Mouse (Mus musculus) heart, embryonic 10.5 days (tissue): ENCODE data around the gene Zfp36l1. TPM values are rescaled to one million over a fixed set of nuclear protein-coding genes. Genes with fewer than 3 reads are reported as not detected.
A peak's percentile ranks its signal among the peaks of the same experiment; 100 is the strongest.

Experiments used
- DNase-seq: peaks from one replicate; pipeline ENCODE4 v3.0.0-alpha.2; 2017; ENCODE audit warnings: low spot score
- H3K27ac ChIP-seq: fragments of 300-500 bp; sonication (generic); 2 replicates; pipeline ENCODE4 v1.5.1; 2016; ENCODE audit warnings: mild to moderate bottlenecking
- H3K27me3 ChIP-seq: fragments of 300-500 bp; sonication (generic); 2 replicates; pipeline ENCODE4 v1.6.1; 2016; ENCODE audit warnings: mild to moderate bottlenecking; ENCODE audit not compliant: poor library complexity, insufficient read depth, severe bottlenecking
- H3K36me3 ChIP-seq: fragments of 300-500 bp; sonication (generic); 2 replicates; pipeline ENCODE4 v1.6.1; 2016; ENCODE audit warnings: mild to moderate bottlenecking, moderate library complexity
- H3K4me1 ChIP-seq: fragments of 300-500 bp; sonication (generic); 2 replicates; pipeline ENCODE4 v1.6.1; 2016; ENCODE audit warnings: mild to moderate bottlenecking
- H3K4me3 ChIP-seq: fragments of 300-500 bp; sonication (generic); 2 replicates; pipeline ENCODE4 v1.5.1; 2016; ENCODE audit warnings: mild to moderate bottlenecking, moderate library complexity
- H3K9me3 ChIP-seq: fragments of 300-500 bp; sonication (generic); 2 replicates; pipeline ENCODE4 v1.6.1; 2016; ENCODE audit warnings: mild to moderate bottlenecking, moderate library complexity
- WGBS: fragments of 180-500 bp; shearing (Covaris S2); methylation state at CpG from one replicate; pipeline ENCODE4 v1.1.7; 2016; 5-methylcytosine and 5-hydroxymethylcytosine counted together
- polyA plus RNA-seq: library from polyadenylated mRNA; unstranded; fragments of >200 nt; fragmentation: Nextera tagmentation; extraction: Ambion mirVana; gene quantifications from 2 replicates; pipeline ENCODE4 v1.2.1, GENCODE M21; 2016

The Zfp36l1 gene
- polyA plus RNA-seq, 1 experiment from 2014 or later, result 114 TPM

DNA sequence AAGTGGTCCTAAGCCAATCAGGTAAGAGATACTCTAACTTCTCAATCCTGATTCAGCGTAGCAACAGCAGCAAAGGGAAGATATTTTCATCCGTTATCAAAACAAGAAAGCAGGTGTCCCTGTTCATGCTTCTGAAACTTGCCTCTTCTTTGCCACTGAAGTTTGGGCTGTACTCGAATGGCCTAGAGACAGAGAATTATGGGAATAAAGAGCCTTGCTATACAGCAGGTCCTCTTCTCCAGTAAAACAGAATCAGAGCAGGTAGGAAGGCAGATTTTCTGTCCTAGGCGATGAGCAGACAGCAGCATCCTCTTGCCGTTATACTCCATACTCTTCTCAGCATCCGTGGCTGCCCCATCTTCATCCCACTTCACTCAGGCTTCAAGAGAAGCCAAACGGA, 44.8 kb downstream of the Zfp36l1 start:
- H3K27me3 ChIP-seq, result peaks cover 6% of the 10 kb centered on the region; the same call in 1 of the 2 replicates
- H3K9me3 ChIP-seq, result no peaks in the 10 kb centered on the region
- peaks cover 24% of the 10 kb centered on the region for H3K4me1 ChIP-seq
- 75% methylated on average over 7 of the region's 7 CpGs for WGBS
- no peak overlapping the region for H3K27ac ChIP-seq
- no peaks in the 10 kb centered on the region for H3K36me3 ChIP-seq
- H3K4me3 ChIP-seq, result no peak overlapping the region
- no peak for DNase-seq

GRCm38 (mm10) chr12:80065049-80065448, 47.8 kb downstream of the Zfp36l1 start:
- no peak for DNase-seq
- 78% methylated on average over 8 of the region's 8 CpGs for WGBS
- Histone ChIP-seq H3K36me3 (no peaks in the 10 kb centered on the region), H3K4me1 (peaks cover 54% of the 10 kb centered on the region), H3K9me3 (no peaks in the 10 kb centered on the region), H3K4me3 (no peak overlapping the region), H3K27ac (0 out of 2 replicates have a peak overlapping the region, but pooled peaks have one; percentile 44), H3K27me3 (peaks cover 6% of the 10 kb centered on the region; the same call in 1 of the 2 replicates)

GRCm38 (mm10) chr12:80064306-80064705, 48.5 kb downstream of the Zfp36l1 start:
- 75% methylated on average over 4 of the region's 4 CpGs for WGBS
- peak overlapping the region; percentile 44; the same call in 1 of the 2 replicates for H3K27ac ChIP-seq
- no peaks in the 10 kb centered on the region for H3K9me3 ChIP-seq
- DNase-seq, result no peak
- peaks cover 6% of the 10 kb centered on the region; the same call in 1 of the 2 replicates for H3K27me3 ChIP-seq
- H3K36me3 ChIP-seq, result no peaks in the 10 kb centered on the region
- peaks cover 59% of the 10 kb centered on the region for H3K4me1 ChIP-seq
- H3K4me3 ChIP-seq, result no peak overlapping the region

- no peaks in the 10 kb centered on the region for H3K9me3 ChIP-seq
- peaks cover 6% of the 10 kb centered on the region; the same call in 1 of the 2 replicates for H3K27me3 ChIP-seq
- 45% methylated on average over 7 of the region's 7 CpGs for WGBS
- DNase-seq, result no peak
- H3K36me3 ChIP-seq, result no peaks in the 10 kb centered on the region
- H3K4me1 ChIP-seq, result peaks cover 59% of the 10 kb centered on the region
- no peak overlapping the region for H3K4me3 ChIP-seq
- peak overlapping the region; percentile 93 for H3K27ac ChIP-seq
These were observed 49.2 kb downstream of the Zfp36l1 start for GRCm38 (mm10) chr12:80063402-80064150.

GRCm38 (mm10) chr12:80062410-80063401, 50.1 kb downstream of the Zfp36l1 start:
- 0 out of 2 replicates have a peak overlapping the region, but pooled peaks have one; percentile 27 for H3K4me3 ChIP-seq
- peaks cover 59% of the 10 kb centered on the region for H3K4me1 ChIP-seq
- peak overlapping the region; percentile 93 for H3K27ac ChIP-seq
- DNase-seq, result no peak
- no peaks in the 10 kb centered on the region for H3K9me3 ChIP-seq
- H3K27me3 ChIP-seq, result peaks cover 6% of the 10 kb centered on the region; the same call in 1 of the 2 replicates
- WGBS, result 15% methylated on average over 6 of the region's 6 CpGs
- no peaks in the 10 kb centered on the region for H3K36me3 ChIP-seq

DNA sequence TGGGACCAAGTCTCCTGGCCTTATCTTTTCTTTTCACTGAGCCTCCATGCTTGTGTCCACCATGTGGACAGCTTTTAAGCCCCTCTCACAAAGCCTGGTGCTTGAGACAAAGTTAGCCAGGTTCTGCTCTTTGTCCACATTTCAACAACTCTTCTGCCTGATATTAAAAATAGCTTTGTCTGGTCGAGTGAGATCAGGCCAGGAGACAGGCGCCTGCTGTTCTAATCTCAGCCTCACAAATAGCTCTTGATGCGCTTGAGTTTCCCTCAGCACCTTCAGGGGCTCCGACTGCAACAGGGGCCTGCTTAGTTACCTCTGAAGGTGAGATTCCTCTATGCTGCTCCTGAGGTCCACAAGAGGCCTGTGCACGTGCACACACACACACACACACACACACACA, 51.0 kb downstream of the Zfp36l1 start:
- 8% methylated on average over 5 of the region's 5 CpGs for WGBS
- peak; percentile 93 for DNase-seq
- H3K27ac ChIP-seq, result peak overlapping the region; percentile 93
- no peaks in the 10 kb centered on the region for H3K36me3 ChIP-seq
- H3K27me3 ChIP-seq, result peaks cover 6% of the 10 kb centered on the region; the same call in 1 of the 2 replicates
- no peak overlapping the region for H3K4me3 ChIP-seq
- peaks cover 57% of the 10 kb centered on the region for H3K4me1 ChIP-seq
- H3K9me3 ChIP-seq, result no peaks in the 10 kb centered on the region

- no peak for DNase-seq
- no peak overlapping the region for H3K4me3 ChIP-seq
- no peaks in the 10 kb centered on the region for H3K36me3 ChIP-seq
- H3K27me3 ChIP-seq, result peaks cover 6% of the 10 kb centered on the region; the same call in 1 of the 2 replicates
- peak overlapping the region; percentile 93 for H3K27ac ChIP-seq
- no peaks in the 10 kb centered on the region for H3K9me3 ChIP-seq
- WGBS, result 25% methylated on average over 1 of the region's 1 CpGs
- peaks cover 53% of the 10 kb centered on the region for H3K4me1 ChIP-seq
These were observed 52.0 kb downstream of the Zfp36l1 start for GRCm38 (mm10) chr12:80060809-80061208.

GRCm38 (mm10) chr12:80060338-80060737, 52.5 kb downstream of the Zfp36l1 start:
- H3K4me3 ChIP-seq, result no peak overlapping the region
- H3K36me3 ChIP-seq, result no peaks in the 10 kb centered on the region
- WGBS, result 53% methylated on average over 9 of the region's 9 CpGs
- peaks cover 1% of the 10 kb centered on the region; the same call in 1 of the 2 replicates for H3K27me3 ChIP-seq
- peak overlapping the region; percentile 93 for H3K27ac ChIP-seq
- H3K4me1 ChIP-seq, result peaks cover 53% of the 10 kb centered on the region
- no peaks in the 10 kb centered on the region for H3K9me3 ChIP-seq
- no peak for DNase-seq

- WGBS, result 57% methylated on average over 5 of the region's 5 CpGs
- DNase-seq, result no peak
- Histone ChIP-seq H3K36me3 (no peaks in the 10 kb centered on the region), H3K27ac (peak overlapping the region; percentile 93), H3K9me3 (no peaks in the 10 kb centered on the region), H3K27me3 (no peaks in the 10 kb centered on the region), H3K4me1 (peaks cover 52% of the 10 kb centered on the region), H3K4me3 (no peak overlapping the region)
These were observed 53.0 kb downstream of the Zfp36l1 start for GRCm38 (mm10) chr12:80059773-80060328.

Other genes starting within 250 kb of the Zfp36l1 start
- gene Actn1, start 147.4 kb upstream of the Zfp36l1 start, polyA plus RNA-seq, result 62.6 and 67.8 TPM in 2 replicates